8 mouse cellular contexts compared by ENCODE assay signal in the genomic region with DNA sequence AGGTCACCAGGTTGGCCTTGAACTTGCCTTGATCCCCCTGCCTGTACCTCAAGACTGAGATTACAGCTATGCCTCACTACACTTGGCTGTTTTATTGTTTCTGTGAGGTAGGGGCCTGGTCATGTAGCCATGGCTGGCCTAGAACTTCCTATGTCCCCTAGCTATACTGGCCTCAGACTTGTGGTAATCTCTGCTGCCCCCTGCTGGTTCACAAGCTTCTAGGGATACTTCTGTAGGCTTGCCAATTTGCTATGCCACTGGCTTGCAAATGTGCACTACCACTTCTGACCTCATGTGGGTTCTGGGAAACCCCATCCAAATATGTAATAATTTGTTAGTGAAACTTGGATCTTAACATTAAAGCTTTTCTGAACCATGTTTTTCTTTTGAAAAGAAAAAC.
DNase-seq lines count a peak whose midpoint lies in the region; ATAC-seq lines count a peak whose summit lies in the region.

No protein-coding gene starts in this region.

- peak; percentile 74 for ATAC-seq in hindbrain, embryonic 11.5 days (ENCODE audit: low FRiP score)
- ATAC-seq in hindbrain, embryonic 13.5 days (ENCODE audit: low FRiP score), result no peak
- peak; percentile 50; the same call in 1 of the 2 replicates for ATAC-seq in intestine, embryonic 16.5 days
- ATAC-seq in neural tube, embryonic 11.5 days (ENCODE audit: insufficient read depth, low FRiP score, low TSS enrichment), result peak; percentile 67; the same call in 1 of the 2 replicates

- no peak overlapping the region for H3K27ac ChIP-seq in hindbrain, embryonic 11.5 days (ENCODE audit: low read depth, low read length)
- no peak overlapping the region for H3K27ac ChIP-seq in hindbrain, embryonic 13.5 days
- H3K27ac ChIP-seq in intestine, embryonic 16.5 days (ENCODE audit: low read length), result no peak overlapping the region
- no peak overlapping the region for H3K27ac ChIP-seq in limb, embryonic 10.5 days
- no peak overlapping the region for H3K27ac ChIP-seq in neural tube, embryonic 11.5 days (ENCODE audit: low read depth, low read length)

- no peaks in the 10 kb centered on the region for H3K27me3 ChIP-seq in hindbrain, embryonic 11.5 days (ENCODE audit: control insufficient read depth, insufficient read depth, low read length)
- no peaks in the 10 kb centered on the region for H3K27me3 ChIP-seq in hindbrain, embryonic 13.5 days
- no peaks in the 10 kb centered on the region for H3K27me3 ChIP-seq in intestine, embryonic 16.5 days (replicated peaks; ENCODE audit: control insufficient read depth, insufficient read depth, low read length)
- no peaks in the 10 kb centered on the region for H3K27me3 ChIP-seq in limb, embryonic 10.5 days (ENCODE audit: low read depth, poor library complexity, severe bottlenecking)
- H3K27me3 ChIP-seq in neural tube, embryonic 11.5 days (ENCODE audit: control insufficient read depth, insufficient read depth, low read length), result no peaks in the 10 kb centered on the region

- no peak overlapping the region for H3K4me2 ChIP-seq in hindbrain, embryonic 11.5 days (replicated peaks; ENCODE audit: low read depth, low read length)
- H3K4me2 ChIP-seq in hindbrain, embryonic 13.5 days, result no peak overlapping the region
- H3K4me2 ChIP-seq in intestine, embryonic 16.5 days (ENCODE audit: low read depth, low read length), result no peak overlapping the region
- H3K4me2 ChIP-seq in neural tube, embryonic 11.5 days (ENCODE audit: low read depth), result no peak overlapping the region

- DNase-seq in hindbrain, embryonic 11.5 days (ENCODE audit: low spot score), result peak; percentile 71
- peak; percentile 15 for DNase-seq in cerebellum, adult 9-10 months
- DNase-seq in gastrocnemius, postnatal 10 days, result peak; percentile 77
- DNase-seq in limb, embryonic 10.5 days (ENCODE audit: low spot score), result peak; percentile 80
- DNase-seq in neural tube, embryonic 11.5 days (ENCODE audit: low spot score), result peak; percentile 69
- peak; percentile 46 for DNase-seq in telencephalon, adult 2 months (ENCODE audit: low read depth, low spot score)

- H3K9ac ChIP-seq in hindbrain, embryonic 11.5 days (ENCODE audit: low read depth, low read length), result no peak overlapping the region
- no peak overlapping the region for H3K9ac ChIP-seq in hindbrain, embryonic 13.5 days
- no peak overlapping the region for H3K9ac ChIP-seq in intestine, embryonic 16.5 days (ENCODE audit: low read depth, low read length)
- no peak overlapping the region for H3K9ac ChIP-seq in neural tube, embryonic 11.5 days (ENCODE audit: low read length)

- no peaks in the 10 kb centered on the region for H3K9me3 ChIP-seq in hindbrain, embryonic 11.5 days (ENCODE audit: control insufficient read depth, low read length)
- no peaks in the 10 kb centered on the region for H3K9me3 ChIP-seq in hindbrain, embryonic 13.5 days
- no peaks in the 10 kb centered on the region for H3K9me3 ChIP-seq in intestine, embryonic 16.5 days (ENCODE audit: control insufficient read depth, low read length)
- no peaks in the 10 kb centered on the region for H3K9me3 ChIP-seq in limb, embryonic 10.5 days (replicated peaks)
- H3K9me3 ChIP-seq in neural tube, embryonic 11.5 days (ENCODE audit: control insufficient read depth, low read length), result no peaks in the 10 kb centered on the region

- H3K36me3 ChIP-seq in hindbrain, embryonic 11.5 days (ENCODE audit: control insufficient read depth, insufficient read depth, low read length), result no peaks in the 10 kb centered on the region
- H3K36me3 ChIP-seq in hindbrain, embryonic 13.5 days, result no peaks in the 10 kb centered on the region
- H3K36me3 ChIP-seq in intestine, embryonic 16.5 days (ENCODE audit: control insufficient read depth, insufficient read depth, low read length), result no peaks in the 10 kb centered on the region
- peaks cover 11% of the 10 kb centered on the region for H3K36me3 ChIP-seq in limb, embryonic 10.5 days
- no peaks in the 10 kb centered on the region for H3K36me3 ChIP-seq in neural tube, embryonic 11.5 days (ENCODE audit: control insufficient read depth, insufficient read depth, low read length)

- no peaks in the 10 kb centered on the region for H3K4me1 ChIP-seq in hindbrain, embryonic 11.5 days (replicated peaks; ENCODE audit: control insufficient read depth, insufficient read depth, low read length)
- H3K4me1 ChIP-seq in hindbrain, embryonic 13.5 days (replicated peaks), result no peaks in the 10 kb centered on the region
- no peaks in the 10 kb centered on the region for H3K4me1 ChIP-seq in intestine, embryonic 16.5 days (ENCODE audit: control insufficient read depth, insufficient read depth, low read length)
- no peaks in the 10 kb centered on the region for H3K4me1 ChIP-seq in limb, embryonic 10.5 days
- no peaks in the 10 kb centered on the region for H3K4me1 ChIP-seq in neural tube, embryonic 11.5 days (ENCODE audit: control insufficient read depth, insufficient read depth, low read length)

- no peak overlapping the region for H3K4me3 ChIP-seq in hindbrain, embryonic 11.5 days (ENCODE audit: low read depth, low read length)
- H3K4me3 ChIP-seq in hindbrain, embryonic 13.5 days, result no peak overlapping the region
- no peak overlapping the region for H3K4me3 ChIP-seq in intestine, embryonic 16.5 days (ENCODE audit: low read length)
- H3K4me3 ChIP-seq in limb, embryonic 10.5 days, result no peak overlapping the region
- H3K4me3 ChIP-seq in neural tube, embryonic 11.5 days (ENCODE audit: low read depth, low read length), result no peak overlapping the region

Comparison
In these comparisons a context has a peak if more than half of its experiments do, and no peak if none do; other contexts are left out.
1. DNase-seq: peak in every context shown above with its lines; median percentile 80 in limb, embryonic 10.5 days; 77 in gastrocnemius, postnatal 10 days; 71 in hindbrain, embryonic 11.5 days; 69 in neural tube, embryonic 11.5 days; 46 in telencephalon, adult 2 months; 15 in cerebellum, adult 9-10 months.